Mouse (Mus musculus) MEL-GATA-1-ER (cell line): ENCODE data around the gene Ccdc12.

ENCODE experiments used
- DNase-seq: peaks from one replicate; pipeline ENCODE4 v3.0.0-alpha.2; 2012; ENCODE audit warnings: low read depth; ENCODE audit errors: extremely low read depth

Gene Ccdc12

GRCm38 (mm10) chr9:110644295-110644694, 12.0 kb upstream of the Ccdc12 start:
- no peak for DNase-seq

- DNase-seq = no peak
Measured at GRCm38 (mm10) chr9:110645219-110645618, 11.1 kb upstream of the Ccdc12 start.

GRCm38 (mm10) chr9:110649775-110650174, 6.5 kb upstream of the Ccdc12 start:
- DNase-seq = no peak

GRCm38 (mm10) chr9:110651931-110652722, 4.2 kb upstream of the Ccdc12 start:
- no peak for DNase-seq

- no peak for DNase-seq
Measured at GRCm38 (mm10) chr9:110652963-110653654, 3.2 kb upstream of the Ccdc12 start.

GRCm38 (mm10) chr9:110653655-110654461, 2.4 kb upstream of the Ccdc12 start, which contains the start of gene Nbeal2:
TSS of gene Nbeal2 (minus strand) at chr9:110654161.
- peak; percentile 80 for DNase-seq

DNA sequence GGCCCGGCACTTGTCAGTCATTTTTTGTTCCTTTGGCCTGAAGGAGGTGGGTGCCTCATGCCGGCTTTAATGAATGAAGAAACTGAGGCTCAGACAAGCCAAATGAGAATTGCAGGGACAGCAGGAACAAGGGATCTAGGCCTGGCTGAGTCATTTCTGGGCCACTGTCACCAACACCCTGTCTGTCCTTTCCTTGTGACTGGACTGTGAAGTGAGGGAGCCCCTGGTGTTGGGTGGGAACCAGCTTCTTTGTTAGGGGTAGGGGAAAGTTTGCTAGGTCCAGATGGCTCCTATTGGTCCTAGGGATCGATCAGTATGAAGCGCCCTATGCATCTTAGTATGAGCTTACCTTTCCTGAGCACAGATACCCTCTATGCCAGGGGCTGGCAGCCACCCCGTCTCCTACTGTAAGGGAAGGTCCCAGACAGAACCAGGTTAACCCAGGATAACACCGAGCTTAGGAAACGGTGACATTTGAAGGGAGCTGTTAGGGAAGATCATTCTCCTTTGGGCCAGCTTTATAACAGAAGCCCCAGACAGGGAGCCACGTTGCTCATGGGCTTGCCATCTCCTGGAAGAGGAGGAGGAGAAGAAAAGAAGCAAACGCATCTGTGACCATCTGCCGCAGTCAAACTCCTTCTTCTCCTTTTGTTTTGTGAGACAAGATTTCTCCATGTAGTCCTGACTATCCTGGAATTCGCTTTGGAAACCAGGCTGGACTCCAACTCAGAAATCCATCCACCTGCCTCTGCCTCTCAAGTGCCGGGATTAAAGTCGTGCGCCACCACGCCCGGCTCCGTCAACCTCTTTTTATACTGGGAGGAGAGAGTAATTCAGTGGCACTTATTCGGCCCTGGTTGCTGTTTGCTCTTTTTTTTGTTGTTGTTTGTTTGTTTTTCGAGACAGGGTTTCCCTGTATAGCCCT, 1.3 kb upstream of the Ccdc12 start:
- no peak for DNase-seq

- DNase-seq = no peak
Measured at GRCm38 (mm10) chr9:110655651-110656007, 674 bp upstream of the Ccdc12 start.

DNA sequence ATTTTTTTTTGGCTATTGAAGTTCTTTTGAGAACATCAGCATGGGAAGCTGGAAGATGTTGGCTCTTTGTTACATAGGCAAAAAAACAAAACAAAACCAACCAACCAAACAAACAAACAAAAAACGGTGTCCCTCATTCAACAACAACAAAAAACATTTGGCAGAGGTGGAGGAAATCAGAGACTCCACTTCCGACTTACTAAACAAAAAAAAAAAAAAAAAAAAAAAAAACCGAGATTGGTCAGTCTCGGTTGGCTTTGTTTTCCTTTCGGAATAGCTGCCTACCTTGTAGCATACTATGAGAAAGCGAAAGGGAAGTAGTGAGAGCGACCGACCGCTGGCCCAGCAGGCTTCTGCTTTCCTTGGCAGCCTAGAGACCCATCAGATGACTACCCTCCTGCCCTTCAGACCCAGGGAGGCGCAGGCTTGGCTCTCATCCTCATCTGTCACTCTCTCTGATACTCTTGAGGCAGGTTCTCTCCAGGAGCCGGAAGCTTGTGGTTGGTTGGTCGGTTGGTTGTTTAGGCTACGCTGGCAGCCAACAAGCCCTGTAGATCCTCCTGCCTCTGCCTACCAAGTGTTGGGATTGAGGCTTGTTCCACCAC, 1.3 kb downstream of the Ccdc12 start:
- DNase-seq = peak; percentile 75

DNA sequence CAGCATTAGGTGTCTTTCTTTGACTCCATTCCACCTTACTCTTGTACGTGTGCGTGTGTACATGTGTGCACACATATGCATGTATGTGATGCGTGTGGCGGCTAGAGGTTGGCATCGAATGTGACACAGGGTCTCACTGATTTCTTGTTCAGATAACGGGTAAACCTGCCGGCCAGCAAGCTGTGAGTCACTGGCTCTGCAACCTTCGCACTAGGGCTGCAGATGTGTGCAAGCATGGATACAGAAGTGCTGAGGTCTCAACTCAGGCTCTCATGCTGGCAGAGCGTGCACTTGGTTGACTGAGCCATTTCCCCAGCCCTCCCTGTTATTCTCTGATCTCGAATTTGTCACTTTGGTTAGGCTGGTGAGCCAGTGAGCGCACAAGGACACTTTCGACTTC, 3.2 kb downstream of the Ccdc12 start:
- DNase-seq = no peak

- DNase-seq = no peak
Measured at GRCm38 (mm10) chr9:110660208-110660607, 3.9 kb downstream of the Ccdc12 start.

DNA sequence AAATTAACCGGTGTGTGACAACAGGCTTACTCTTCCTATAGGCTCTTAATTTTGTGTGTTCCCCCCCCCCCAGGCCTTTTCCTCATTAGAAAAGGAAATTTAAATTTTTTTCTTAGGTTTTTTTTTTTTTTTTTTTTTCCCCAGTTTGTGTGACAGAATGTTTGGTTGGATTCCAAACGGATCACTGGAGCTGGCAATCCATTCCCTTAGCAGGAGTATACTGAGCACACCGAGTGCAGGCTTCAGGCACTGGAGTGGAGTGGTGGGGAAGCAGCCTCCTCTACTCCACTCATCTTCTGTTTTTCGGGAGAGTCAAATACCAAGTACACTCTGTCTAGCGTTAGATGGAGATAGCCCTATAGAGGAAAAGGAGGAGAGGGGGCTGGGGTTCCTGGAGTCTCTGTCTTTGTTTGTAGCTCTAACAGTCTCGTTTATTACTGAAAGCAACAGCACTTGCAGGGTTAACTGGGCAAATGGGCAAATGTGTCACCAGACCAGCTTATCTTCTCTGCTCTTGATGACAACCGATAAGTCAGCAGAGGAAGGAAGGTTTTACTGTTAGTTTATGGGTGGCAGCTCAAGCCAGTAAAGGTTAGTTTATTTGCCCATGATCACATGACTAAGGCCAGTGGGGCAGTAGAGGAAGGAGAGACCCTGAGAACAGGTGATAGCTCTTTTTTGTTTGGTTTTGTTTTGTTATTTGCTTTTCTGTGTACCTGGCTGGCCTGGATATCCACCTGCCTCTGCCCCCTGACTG, 4.7 kb downstream of the Ccdc12 start:
- no peak for DNase-seq

- no peak for DNase-seq
Measured at GRCm38 (mm10) chr9:110662844-110663243, 6.5 kb downstream of the Ccdc12 start.

DNA sequence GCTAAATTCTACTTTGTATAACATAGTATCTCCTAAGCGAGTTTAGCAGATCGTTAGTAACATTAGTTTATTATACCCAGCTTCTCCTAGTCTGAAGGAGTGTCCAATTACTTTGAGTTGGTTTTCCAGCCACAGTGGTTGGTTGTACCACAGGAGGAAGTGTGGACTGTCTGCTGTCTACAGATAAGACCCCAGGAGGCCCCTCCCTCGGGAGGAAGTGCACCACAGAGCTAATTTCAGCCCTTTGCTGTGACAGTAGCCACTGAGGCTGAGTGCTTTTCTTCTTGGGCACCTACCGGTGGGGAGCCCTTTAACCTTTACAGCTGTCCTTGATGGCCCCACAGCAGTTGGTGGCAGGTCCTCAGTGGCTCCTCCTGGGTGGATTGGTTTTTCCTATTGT, 9.6 kb downstream of the Ccdc12 start:
- DNase-seq = peak; percentile 95

- DNase-seq = no peak
Measured at GRCm38 (mm10) chr9:110666374-110666773, 10.1 kb downstream of the Ccdc12 start.

- DNase-seq = no peak
Measured at GRCm38 (mm10) chr9:110667219-110667836, 11.0 kb downstream of the Ccdc12 start.

DNA sequence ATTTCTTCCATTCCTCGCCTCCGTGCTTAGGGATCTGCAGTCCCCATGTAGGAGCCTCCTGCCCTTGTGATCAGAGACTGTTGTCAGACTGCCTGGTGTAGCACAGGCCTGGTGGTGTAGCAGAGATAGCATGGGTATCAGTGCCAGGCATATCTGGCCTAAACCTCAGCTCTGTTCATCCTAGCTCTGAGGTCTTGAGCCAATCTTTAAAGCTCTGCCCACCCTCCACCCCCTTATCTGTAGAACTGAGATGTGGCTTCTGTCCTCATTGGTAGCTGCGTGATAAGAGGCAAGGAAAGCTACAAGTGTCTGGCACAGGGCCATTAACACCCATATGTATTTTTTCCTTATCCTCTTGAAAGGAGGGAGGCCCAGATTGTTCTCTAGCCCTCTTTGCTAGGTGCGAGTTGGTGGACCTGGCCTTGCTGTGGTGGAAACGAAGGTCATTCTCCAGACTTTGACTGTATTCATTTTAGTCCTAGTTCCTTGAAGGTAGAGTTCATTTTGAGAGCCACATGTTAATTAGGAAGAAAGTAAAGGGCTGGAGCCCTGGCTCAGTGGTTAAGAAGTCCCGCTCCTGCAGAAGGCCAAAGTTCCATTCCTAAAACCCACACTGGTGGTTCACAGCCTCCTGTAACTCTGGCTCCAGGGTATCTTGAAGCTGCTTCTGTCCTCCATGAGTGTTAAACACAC, 12.4 kb downstream of the Ccdc12 start:
- peak; percentile 95 for DNase-seq

GRCm38 (mm10) chr9:110669785-110670184, 13.5 kb downstream of the Ccdc12 start:
- no peak for DNase-seq
